ENCODE assay signal across 26 mouse cellular contexts in genomic region chr13:60002098-60002497, GRCm38 (mm10).
A peak's percentile ranks its signal among the peaks of the same experiment; 100 is the strongest.
DNase-seq lines count a peak whose midpoint lies in the region; ATAC-seq and TF ChIP-seq lines count a peak whose summit lies in the region.
"Had no signal": no experiment of that assay in that cellular context is flagged by ENCODE, and none has a peak within 500 bp of the region (broad histone marks: within the 10 kb centered on the region; RNA-seq: fewer than 3 reads in every experiment).

No protein-coding gene starts in this region.

- H3K4me1 ChIP-seq in forebrain, embryonic 12.5 days = peaks cover 8% of the 10 kb centered on the region; the same call in 1 of the 2 replicates
- peaks cover 13% of the 10 kb centered on the region for H3K4me1 ChIP-seq in forebrain, embryonic 14.5 days (ENCODE audit: control insufficient read depth, insufficient read depth, low read length)
- no peaks in the 10 kb centered on the region for H3K4me1 ChIP-seq in midbrain, embryonic 11.5 days (ENCODE audit: control insufficient read depth, insufficient read depth, low read length)
- H3K4me1 ChIP-seq in midbrain, embryonic 16.5 days (ENCODE audit: control insufficient read depth, insufficient read depth, low read length) = no peaks in the 10 kb centered on the region; the same call in 1 of the 2 replicates

- H3K9me3 ChIP-seq in forebrain, embryonic 12.5 days = no peaks in the 10 kb centered on the region
- H3K9me3 ChIP-seq in forebrain, embryonic 14.5 days (replicated peaks; ENCODE audit: control insufficient read depth, low read length) = no peaks in the 10 kb centered on the region
- H3K9me3 ChIP-seq in midbrain, embryonic 11.5 days (ENCODE audit: control insufficient read depth, low read length) = no peaks in the 10 kb centered on the region
- H3K9me3 ChIP-seq in midbrain, embryonic 16.5 days (replicated peaks; ENCODE audit: control insufficient read depth, low read length, poor library complexity, severe bottlenecking) = no peaks in the 10 kb centered on the region
- H3K9me3 ChIP-seq: embryonic facial prominence, embryonic 15.5 days; heart, embryonic 10.5 days; heart, embryonic 13.5 days had no signal

- H3K27me3 ChIP-seq in forebrain, embryonic 12.5 days = no peaks in the 10 kb centered on the region
- no peaks in the 10 kb centered on the region for H3K27me3 ChIP-seq in forebrain, embryonic 14.5 days (replicated peaks; ENCODE audit: control insufficient read depth, insufficient read depth, low read length)
- no peaks in the 10 kb centered on the region for H3K27me3 ChIP-seq in midbrain, embryonic 11.5 days (ENCODE audit: control insufficient read depth, insufficient read depth, low read length)
- H3K27me3 ChIP-seq in midbrain, embryonic 16.5 days (ENCODE audit: control insufficient read depth, insufficient read depth, low read depth, low read length) = no peaks in the 10 kb centered on the region
- no peaks in the 10 kb centered on the region for H3K27me3 ChIP-seq in myocyte (ENCODE audit: control insufficient read depth, insufficient read depth, insufficient read length)
- H3K27me3 ChIP-seq: embryonic facial prominence, embryonic 12.5 days; embryonic facial prominence, embryonic 15.5 days; heart, embryonic 13.5 days had no signal

- no peak for TF ChIP-seq POLR2A in myocyte (IDR thresholded peaks at IDR 0.05; ENCODE audit: insufficient read length, low read depth)

- H3K4me3 ChIP-seq in forebrain, embryonic 12.5 days (replicated peaks) = no peak overlapping the region
- no peak overlapping the region for H3K4me3 ChIP-seq in forebrain, embryonic 14.5 days (ENCODE audit: low read depth, low read length)
- H3K4me3 ChIP-seq in midbrain, embryonic 11.5 days (ENCODE audit: low read depth, low read length) = no peak overlapping the region
- H3K4me3 ChIP-seq in midbrain, embryonic 16.5 days (ENCODE audit: low read depth, low read length) = no peak overlapping the region
- H3K4me3 ChIP-seq in myocyte = no peak overlapping the region
- H3K4me3 ChIP-seq: embryonic facial prominence, embryonic 12.5 days; embryonic facial prominence, embryonic 15.5 days; gastrocnemius, adult 2 months; heart, adult 2 months; heart, embryonic 10.5 days; heart, embryonic 13.5 days had no signal

- H3K27ac ChIP-seq in forebrain, embryonic 12.5 days = peak overlapping the region; percentile 59; the same call in 1 of the 2 replicates
- H3K27ac ChIP-seq in forebrain, embryonic 14.5 days (ENCODE audit: low read depth, low read length) = no peak overlapping the region
- H3K27ac ChIP-seq in midbrain, embryonic 11.5 days (ENCODE audit: low read depth, low read length) = no peak overlapping the region
- no peak overlapping the region for H3K27ac ChIP-seq in midbrain, embryonic 16.5 days (ENCODE audit: low read length)
- H3K27ac ChIP-seq: embryonic facial prominence, embryonic 12.5 days; embryonic facial prominence, embryonic 15.5 days; gastrocnemius, adult 2 months; heart, adult 2 months; heart, embryonic 10.5 days; heart, embryonic 13.5 days; hindbrain, embryonic 14.5 days; hindbrain, postnatal 0 days had no signal

- no peaks in the 10 kb centered on the region for H3K36me3 ChIP-seq in forebrain, embryonic 12.5 days (replicated peaks)
- no peaks in the 10 kb centered on the region for H3K36me3 ChIP-seq in forebrain, embryonic 14.5 days (ENCODE audit: control insufficient read depth, insufficient read depth, low read length)
- no peaks in the 10 kb centered on the region for H3K36me3 ChIP-seq in midbrain, embryonic 11.5 days (ENCODE audit: control insufficient read depth, insufficient read depth, low read length)
- no peaks in the 10 kb centered on the region for H3K36me3 ChIP-seq in midbrain, embryonic 16.5 days (ENCODE audit: control insufficient read depth, insufficient read depth, low read length)
- H3K36me3 ChIP-seq in myocyte (ENCODE audit: control insufficient read depth, insufficient read depth) = no peaks in the 10 kb centered on the region
- H3K36me3 ChIP-seq: embryonic facial prominence, embryonic 12.5 days; embryonic facial prominence, embryonic 15.5 days; heart, embryonic 10.5 days; heart, embryonic 13.5 days had no signal

- H3K79me2 ChIP-seq in myocyte (ENCODE audit: control insufficient read depth, insufficient read depth) = no peaks in the 10 kb centered on the region

- no peak for DNase-seq in forebrain, embryonic 14.5 days (ENCODE audit: low spot score)
- DNase-seq in midbrain, embryonic 11.5 days (ENCODE audit: low spot score, missing footprints) = peak; percentile 39
- DNase-seq in B cell, adult 2 months = no peak
- DNase-seq: adrenal gland, postnatal 10 days; adrenal gland, postnatal 36 days; cerebellum, adult 18-20 months; cerebellum, adult 9-10 months; cerebellum, postnatal 14 days; forebrain, postnatal 0 days; gastrocnemius, adult 2 months; gastrocnemius, postnatal 14 days; heart, adult 2 months; heart, postnatal 14 days; heart, postnatal 4 days; kidney, adult 11 months had no signal

- no peak overlapping the region for H3K9ac ChIP-seq in forebrain, embryonic 12.5 days
- no peak overlapping the region for H3K9ac ChIP-seq in forebrain, embryonic 14.5 days (ENCODE audit: low read length)
- H3K9ac ChIP-seq in midbrain, embryonic 11.5 days (ENCODE audit: low read length) = no peak overlapping the region
- no peak overlapping the region for H3K9ac ChIP-seq in midbrain, embryonic 16.5 days (ENCODE audit: low read depth, low read length)
- H3K9ac ChIP-seq: embryonic facial prominence, embryonic 12.5 days; embryonic facial prominence, embryonic 15.5 days; forebrain, postnatal 0 days; heart, embryonic 13.5 days; hindbrain, embryonic 14.5 days had no signal

- no peak for ATAC-seq in forebrain, embryonic 12.5 days (ENCODE audit: low FRiP score)
- no peak for ATAC-seq in forebrain, embryonic 14.5 days
- no peak for ATAC-seq in midbrain, embryonic 11.5 days (ENCODE audit: low FRiP score)
- ATAC-seq in midbrain, embryonic 16.5 days = no peak
- ATAC-seq: activated CD4-positive, CD25-positive, alpha-beta regulatory T cell, adult 4 months; forebrain, postnatal 0 days; hindbrain, postnatal 0 days; inflammation-experienced regulatory T-cells, adult 6 months had no signal

- no peak overlapping the region for H3ac ChIP-seq in myocyte (ENCODE audit: control insufficient read depth, insufficient read length)

- WGBS in forebrain, embryonic 12.5 days = 81% methylated on average over 8 of the region's 8 CpGs
- WGBS in forebrain, embryonic 14.5 days = 78% methylated on average over 8 of the region's 8 CpGs
- WGBS in midbrain, embryonic 11.5 days = 91% methylated on average over 8 of the region's 8 CpGs
- WGBS in midbrain, embryonic 16.5 days = 92% methylated on average over 8 of the region's 8 CpGs

- H3K4me2 ChIP-seq in forebrain, embryonic 12.5 days = no peak overlapping the region
- no peak overlapping the region for H3K4me2 ChIP-seq in forebrain, embryonic 14.5 days (ENCODE audit: low read length)
- no peak overlapping the region for H3K4me2 ChIP-seq in midbrain, embryonic 11.5 days
- no peak overlapping the region for H3K4me2 ChIP-seq in midbrain, embryonic 16.5 days (ENCODE audit: low read length)
- H3K4me2 ChIP-seq in myocyte (ENCODE audit: low read depth) = no peak overlapping the region
- H3K4me2 ChIP-seq: embryonic facial prominence, embryonic 12.5 days; embryonic facial prominence, embryonic 15.5 days; heart, embryonic 13.5 days; hindbrain, embryonic 14.5 days had no signal

TF ChIP-seq in myocyte, 11 proteins besides CTCF, POLR2A, EP300 and RAD21:
- TF ChIP-seq POLR2AphosphoS2 (IDR thresholded peaks at IDR 0.05; ENCODE audit: insufficient read length, low read depth) = no peak
- TF ChIP-seq TCF12 (IDR thresholded peaks at IDR 0.05; ENCODE audit: insufficient read depth, poor library complexity, severe bottlenecking) = peak; percentile 13
- TF ChIP-seq MAX (IDR thresholded peaks at IDR 0.05; ENCODE audit: low read depth) = no peak
- TF ChIP-seq MYOD1 (IDR thresholded peaks at IDR 0.05; ENCODE audit: control insufficient read depth in 1 of 3, insufficient read length in 2 of 3, low read depth in 2 of 3) = peak in 2 of 3 experiments; percentile 35 to 74
- TF ChIP-seq MYOG (IDR thresholded peaks at IDR 0.05; ENCODE audit: control insufficient read depth in 1 of 3, insufficient read depth in 1 of 3, insufficient read length in 2 of 3, low read depth in 2 of 3) = peak in 2 of 3 experiments; percentile 44 to 82
